Mouse (Mus musculus) brain, adult 10 weeks (tissue): ENCODE measurements around the gene Cox11. TPM values are rescaled to one million over a fixed set of nuclear protein-coding genes. Genes with fewer than 3 reads are reported as not detected.

Experiments used
- polyA plus RNA-seq: library from polyadenylated mRNA; stranded (reverse); fragments of 350-450 nt; fragmentation: Illumina TruSeq; extraction: RNeasy Lipid Tissue Mini Kit (QIAGEN cat#74804); gene quantifications from one replicate; pipeline ENCODE4 v1.2.3, GENCODE M21; 2015; ENCODE audit warnings: low read depth, low replicate concordance

The Cox11 gene
- 30.4 TPM for polyA plus RNA-seq

GRCm38 (mm10) chr11:90637440-90638311 is at the start of gene Cox11, which contains the start of gene Stxbp4:
TSS of gene Cox11 (plus strand) at chr11:90638173.
TSS of gene Stxbp4 (minus strand) at chr11:90638084.

GRCm38 (mm10) chr11:90687460-90688416 is 49.8 kb downstream of the Cox11 start, which contains the start of gene Tom1l1:
TSS of gene Tom1l1 (minus strand) at chr11:90688366.

Other genes starting within 250 kb of the Cox11 start
- 109 TPM for gene Hlf, start 247.3 kb upstream of the Cox11 start, polyA plus RNA-seq
- gene Stxbp4, start 89 bp upstream of the Cox11 start, polyA plus RNA-seq, result 11.1 TPM
- gene Tom1l1, start 50.2 kb downstream of the Cox11 start, polyA plus RNA-seq, result 29.6 TPM